Mouse (Mus musculus) neural tube, embryonic 14.5 days (tissue): ENCODE data around the gene Crybg1. TPM values are rescaled to one million over a fixed set of nuclear protein-coding genes. Genes with fewer than 3 reads are reported as not detected.

ENCODE experiments used
- ATAC-seq: fragments of 200-750 bp; cut with Nextera tagmentation; 2 replicates; pipeline ENCODE4 v1.8.0; 2017; ENCODE audit warnings: low read depth, mild to moderate bottlenecking, moderate TSS enrichment, moderate library complexity
- H3K27ac ChIP-seq: fragments of 300-500 bp; sonication (generic); 2 replicates; pipeline ENCODE4 v1.5.1; 2014; ENCODE audit warnings: low read depth, mild to moderate bottlenecking, control low read depth, low read length, moderate library complexity, mixed read lengths
- H3K27me3 ChIP-seq: fragments of 300-500 bp; sonication (generic); 2 replicates; pipeline ENCODE4 v1.6.1; 2014; ENCODE audit warnings: low read length; ENCODE audit not compliant: control insufficient read depth, insufficient read depth
- H3K36me3 ChIP-seq: fragments of 300-500 bp; sonication (generic); 2 replicates; pipeline ENCODE4 v1.6.1; 2014; ENCODE audit warnings: low read length, mixed read lengths; ENCODE audit not compliant: control insufficient read depth, insufficient read depth
- H3K4me1 ChIP-seq: fragments of 300-500 bp; sonication (generic); 2 replicates; pipeline ENCODE4 v1.6.1; 2014; ENCODE audit warnings: low read length; ENCODE audit not compliant: control insufficient read depth, insufficient read depth
- H3K4me2 ChIP-seq: fragments of 300-500 bp; sonication (generic); 2 replicates; pipeline ENCODE4 v1.6.1; 2014; ENCODE audit warnings: mild to moderate bottlenecking, low read depth, low read length, control low read depth
- H3K4me3 ChIP-seq: fragments of 300-500 bp; sonication (generic); 2 replicates; pipeline ENCODE4 v1.5.1; 2014; ENCODE audit warnings: low read depth, low read length, control low read depth, mixed read lengths
- H3K9ac ChIP-seq: fragments of 300-500 bp; sonication (generic); replicated peaks from 2 replicates; pipeline ENCODE4 v1.6.1; 2014; ENCODE audit warnings: low read depth, mild to moderate bottlenecking, control low read depth, low read length, mixed read lengths
- H3K9me3 ChIP-seq: fragments of 300-500 bp; sonication (generic); 2 replicates; pipeline ENCODE4 v1.6.1; 2016; ENCODE audit warnings: low read length; ENCODE audit not compliant: control insufficient read depth
- WGBS: fragments of 180-500 bp; shearing (Covaris S2); extraction: QIAGEN DNeasy Blood & Tissue Kit; methylation state at CpG from one replicate; pipeline ENCODE4 v1.1.7; 2014; 5-methylcytosine and 5-hydroxymethylcytosine counted together
- polyA plus RNA-seq: library from polyadenylated mRNA; unstranded; fragments of >200 nt; fragmentation: Nextera tagmentation; extraction: Ambion mirVana; gene quantifications from 2 replicates; pipeline ENCODE4 v1.2.1, GENCODE M21; 2014

Gene Crybg1
- polyA plus RNA-seq, 1 experiment from 2014 or later, result 0.09 TPM

GRCm38 (mm10) chr10:44026105-44026504, 122.5 kb downstream of the Crybg1 start:
- WGBS, result 89% methylated on average over 1 of the region's 1 CpGs
- Histone ChIP-seq H3K27ac (no peak overlapping the region), H3K4me2 (no peak overlapping the region), H3K9me3 (no peaks in the 10 kb centered on the region), H3K4me3 (no peak overlapping the region), H3K9ac (no peak overlapping the region), H3K4me1 (no peaks in the 10 kb centered on the region), H3K36me3 (no peaks in the 10 kb centered on the region), H3K27me3 (no peaks in the 10 kb centered on the region)
- ATAC-seq, result no peak

GRCm38 (mm10) chr10:44024705-44025104, 123.9 kb downstream of the Crybg1 start:
- H3K9me3 ChIP-seq, result no peaks in the 10 kb centered on the region
- ATAC-seq, result no peak
- H3K9ac ChIP-seq, result no peak overlapping the region
- no peak overlapping the region for H3K27ac ChIP-seq
- WGBS, result 61% methylated on average over 10 of the region's 10 CpGs
- no peaks in the 10 kb centered on the region for H3K27me3 ChIP-seq
- no peak overlapping the region for H3K4me3 ChIP-seq
- H3K4me2 ChIP-seq, result no peak overlapping the region
- H3K36me3 ChIP-seq, result no peaks in the 10 kb centered on the region
- no peaks in the 10 kb centered on the region for H3K4me1 ChIP-seq

- WGBS, result 74% methylated on average over 4 of the region's 4 CpGs
- no peak overlapping the region for H3K9ac ChIP-seq
- ATAC-seq, result no peak
These were observed 128.5 kb downstream of the Crybg1 start for GRCm38 (mm10) chr10:44020141-44020540.

GRCm38 (mm10) chr10:44018562-44018961, 130.1 kb downstream of the Crybg1 start:
- Histone ChIP-seq H3K4me1 (no peaks in the 10 kb centered on the region), H3K9me3 (no peaks in the 10 kb centered on the region), H3K36me3 (no peaks in the 10 kb centered on the region), H3K9ac (no peak overlapping the region), H3K4me2 (no peak overlapping the region), H3K4me3 (no peak overlapping the region), H3K27me3 (no peaks in the 10 kb centered on the region), H3K27ac (no peak overlapping the region)
- WGBS, result 91% methylated on average over 4 of the region's 4 CpGs
- ATAC-seq, result no peak

More at GRCm38 (mm10) chr10:44020141-44020540, 128.5 kb downstream of the Crybg1 start:
- H3K27me3 ChIP-seq, result no peaks in the 10 kb centered on the region
- H3K4me2 ChIP-seq, result no peak overlapping the region
- H3K36me3 ChIP-seq, result no peaks in the 10 kb centered on the region
- H3K4me3 ChIP-seq, result no peak overlapping the region
- no peaks in the 10 kb centered on the region for H3K9me3 ChIP-seq
- H3K27ac ChIP-seq, result no peak overlapping the region
- no peaks in the 10 kb centered on the region for H3K4me1 ChIP-seq

- H3K4me2 ChIP-seq, result no peak overlapping the region
- ATAC-seq, result no peak
- H3K36me3 ChIP-seq, result no peaks in the 10 kb centered on the region
- no peaks in the 10 kb centered on the region for H3K27me3 ChIP-seq
- H3K9me3 ChIP-seq, result no peaks in the 10 kb centered on the region
- H3K27ac ChIP-seq, result no peak overlapping the region
- no peak overlapping the region for H3K4me3 ChIP-seq
- no peak overlapping the region for H3K9ac ChIP-seq
- WGBS, result 88% methylated on average over 2 of the region's 2 CpGs
- H3K4me1 ChIP-seq, result no peaks in the 10 kb centered on the region
These were observed 133.0 kb downstream of the Crybg1 start for GRCm38 (mm10) chr10:44015631-44016030.

- no peak for ATAC-seq
- WGBS, result 70% methylated on average over 4 of the region's 4 CpGs
- no peak overlapping the region for H3K4me2 ChIP-seq
- no peaks in the 10 kb centered on the region for H3K36me3 ChIP-seq
- no peak overlapping the region for H3K4me3 ChIP-seq
- H3K27me3 ChIP-seq, result no peaks in the 10 kb centered on the region
- no peaks in the 10 kb centered on the region for H3K9me3 ChIP-seq
- no peak overlapping the region for H3K27ac ChIP-seq
- no peaks in the 10 kb centered on the region for H3K4me1 ChIP-seq
- no peak overlapping the region for H3K9ac ChIP-seq
These were observed 134.8 kb downstream of the Crybg1 start for GRCm38 (mm10) chr10:44013885-44014284.

GRCm38 (mm10) chr10:44011408-44011807, 137.2 kb downstream of the Crybg1 start:
- no peak overlapping the region for H3K4me3 ChIP-seq
- no peak overlapping the region for H3K9ac ChIP-seq
- H3K36me3 ChIP-seq, result no peaks in the 10 kb centered on the region
- 83% methylated on average over 7 of the region's 7 CpGs for WGBS
- H3K9me3 ChIP-seq, result no peaks in the 10 kb centered on the region
- H3K27ac ChIP-seq, result no peak overlapping the region
- no peak overlapping the region for H3K4me2 ChIP-seq
- H3K4me1 ChIP-seq, result no peaks in the 10 kb centered on the region
- H3K27me3 ChIP-seq, result no peaks in the 10 kb centered on the region
- no peak for ATAC-seq

GRCm38 (mm10) chr10:44008808-44009207, 139.8 kb downstream of the Crybg1 start:
- Histone ChIP-seq H3K4me2 (no peak overlapping the region), H3K9ac (no peak overlapping the region), H3K4me3 (no peak overlapping the region), H3K27me3 (peaks cover 19% of the 10 kb centered on the region), H3K36me3 (no peaks in the 10 kb centered on the region), H3K4me1 (no peaks in the 10 kb centered on the region), H3K27ac (no peak overlapping the region), H3K9me3 (no peaks in the 10 kb centered on the region)
- no peak for ATAC-seq

GRCm38 (mm10) chr10:44006815-44007214, 141.8 kb downstream of the Crybg1 start:
- no peak overlapping the region for H3K9ac ChIP-seq
- no peak for ATAC-seq
- H3K27me3 ChIP-seq, result peaks cover 35% of the 10 kb centered on the region
- no peak overlapping the region for H3K4me3 ChIP-seq
- H3K27ac ChIP-seq, result no peak overlapping the region
- H3K4me1 ChIP-seq, result no peaks in the 10 kb centered on the region
- H3K9me3 ChIP-seq, result no peaks in the 10 kb centered on the region
- H3K36me3 ChIP-seq, result no peaks in the 10 kb centered on the region
- H3K4me2 ChIP-seq, result no peak overlapping the region
- WGBS, result 86% methylated on average over 4 of the region's 4 CpGs
